Mouse (Mus musculus) limb, embryonic 10.5 days (tissue): ENCODE measurements around the gene Aqp7. TPM values are rescaled to one million over a fixed set of nuclear protein-coding genes. Genes with fewer than 3 reads are reported as not detected.

Experiments used
- DNase-seq: peaks from one replicate; pipeline ENCODE4 v3.0.0-alpha.2; 2017; ENCODE audit warnings: low spot score
- H3K27ac ChIP-seq: fragments of 300-500 bp; sonication (generic); 2 replicates; pipeline ENCODE4 v1.5.1; 2016; ENCODE audit warnings: mild to moderate bottlenecking
- H3K27me3 ChIP-seq: fragments of 300-500 bp; sonication (generic); 2 replicates; pipeline ENCODE4 v1.6.1; 2016; ENCODE audit warnings: low read depth, mild to moderate bottlenecking; ENCODE audit not compliant: poor library complexity, severe bottlenecking
- H3K36me3 ChIP-seq: fragments of 300-500 bp; sonication (generic); 2 replicates; pipeline ENCODE4 v1.6.1; 2016; ENCODE audit warnings: mild to moderate bottlenecking, moderate library complexity
- H3K4me1 ChIP-seq: fragments of 300-500 bp; sonication (generic); 2 replicates; pipeline ENCODE4 v1.6.1; 2016
- H3K4me3 ChIP-seq: fragments of 300-500 bp; sonication (generic); 2 replicates; pipeline ENCODE4 v1.5.1; 2016; ENCODE audit warnings: mild to moderate bottlenecking, moderate library complexity
- H3K9me3 ChIP-seq: fragments of 300-500 bp; sonication (generic); replicated peaks from 2 replicates; pipeline ENCODE4 v1.6.1; 2016; ENCODE audit warnings: mild to moderate bottlenecking
- WGBS: fragments of 180-500 bp; shearing (Covaris S2); methylation state at CpG from one replicate; pipeline ENCODE4 v1.1.7; 2016; 5-methylcytosine and 5-hydroxymethylcytosine counted together
- polyA plus RNA-seq: library from polyadenylated mRNA; unstranded; fragments of >200 nt; fragmentation: Nextera tagmentation; extraction: Ambion mirVana; gene quantifications from 2 replicates; pipeline ENCODE4 v1.2.1, GENCODE M21; 2016

Aqp7 gene
- polyA plus RNA-seq, 1 experiment from 2014 or later: 0.06 TPM

GRCm38 (mm10) chr4:41051781-41052180 is 3.8 kb upstream of the Aqp7 start:
- H3K27ac ChIP-seq: no peak overlapping the region
- H3K4me1 ChIP-seq: peaks cover 24% of the 10 kb centered on the region
- WGBS: 77% methylated on average over 7 of the region's 7 CpGs
- H3K9me3 ChIP-seq: no peaks in the 10 kb centered on the region
- no peak for DNase-seq
- no peaks in the 10 kb centered on the region for H3K27me3 ChIP-seq
- H3K4me3 ChIP-seq: no peak overlapping the region
- H3K36me3 ChIP-seq: no peaks in the 10 kb centered on the region

DNA sequence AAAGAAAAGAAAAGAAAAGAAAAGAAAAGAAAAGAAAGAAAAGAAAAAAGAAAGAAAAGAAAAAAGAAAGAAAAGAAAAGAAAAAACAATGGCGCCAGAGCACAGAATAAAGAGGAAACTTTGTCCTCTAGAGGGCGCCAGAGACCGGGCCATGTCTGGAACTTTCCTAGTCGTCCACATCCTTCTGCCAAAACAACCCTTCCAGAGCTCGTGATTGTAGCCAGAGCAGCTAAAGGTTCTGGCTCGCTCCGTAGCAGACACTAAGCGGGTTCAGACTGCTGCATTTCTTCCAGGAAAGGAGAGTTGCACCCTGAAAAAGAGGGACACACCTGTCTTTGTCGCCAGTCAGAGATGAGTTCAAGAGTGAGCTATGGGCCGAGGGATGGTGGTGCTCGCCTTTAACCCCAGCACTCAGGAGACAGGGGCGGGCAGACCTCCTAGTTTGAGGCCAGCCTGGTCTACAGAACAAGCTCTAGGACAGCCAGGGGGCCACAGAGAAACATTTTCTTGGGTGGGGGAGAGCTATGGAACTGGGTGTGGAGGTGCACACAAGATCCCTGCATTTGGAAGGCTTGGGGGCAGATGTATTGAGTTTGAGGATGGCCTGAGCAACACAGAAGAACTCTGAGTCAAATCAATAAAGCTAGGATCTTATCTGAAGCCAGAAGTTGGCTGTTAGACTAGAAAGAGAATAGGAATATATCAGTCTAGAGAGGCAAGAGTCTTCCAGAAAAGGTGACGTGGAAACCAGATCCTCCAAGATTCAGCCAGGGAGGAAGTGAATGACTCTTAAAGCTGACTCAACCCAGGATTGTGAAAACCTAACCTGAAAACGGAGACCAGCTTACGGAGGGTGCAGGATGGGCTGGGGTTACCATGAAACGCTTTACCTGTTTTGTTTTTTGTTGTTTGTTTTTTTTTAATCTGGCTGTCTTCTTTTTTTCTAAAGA is 3.1 kb upstream of the Aqp7 start:
- Histone ChIP-seq H3K27ac (peak overlapping the region; percentile 77), H3K9me3 (no peaks in the 10 kb centered on the region), H3K27me3 (no peaks in the 10 kb centered on the region), H3K4me1 (peaks cover 24% of the 10 kb centered on the region), H3K4me3 (peak overlapping the region; percentile 28; the same call in 1 of the 2 replicates), H3K36me3 (no peaks in the 10 kb centered on the region)
- DNase-seq: peak; percentile 91
- WGBS: 36% methylated on average over 16 of the region's 16 CpGs

- WGBS: 81% methylated on average over 2 of the region's 2 CpGs
- H3K27me3 ChIP-seq: no peaks in the 10 kb centered on the region
- H3K36me3 ChIP-seq: no peaks in the 10 kb centered on the region
- no peak overlapping the region for H3K4me3 ChIP-seq
- no peak overlapping the region for H3K27ac ChIP-seq
- H3K9me3 ChIP-seq: no peaks in the 10 kb centered on the region
- H3K4me1 ChIP-seq: peaks cover 17% of the 10 kb centered on the region
- no peak for DNase-seq
Observed at GRCm38 (mm10) chr4:41048926-41049325, 987 bp upstream of the Aqp7 start.

GRCm38 (mm10) chr4:41046254-41046795 is 1.6 kb downstream of the Aqp7 start:
- Histone ChIP-seq H3K4me3 (no peak overlapping the region), H3K27ac (no peak overlapping the region), H3K9me3 (no peaks in the 10 kb centered on the region), H3K27me3 (no peaks in the 10 kb centered on the region), H3K36me3 (no peaks in the 10 kb centered on the region), H3K4me1 (peaks cover 17% of the 10 kb centered on the region)
- DNase-seq: no peak
- WGBS: 84% methylated on average over 13 of the region's 13 CpGs

- Histone ChIP-seq H3K9me3 (no peaks in the 10 kb centered on the region), H3K4me3 (no peak overlapping the region), H3K27ac (no peak overlapping the region), H3K4me1 (peaks cover 13% of the 10 kb centered on the region), H3K27me3 (no peaks in the 10 kb centered on the region), H3K36me3 (no peaks in the 10 kb centered on the region)
- DNase-seq: no peak
- 93% methylated on average over 3 of the region's 3 CpGs for WGBS
Observed at GRCm38 (mm10) chr4:41045288-41045687, 2.7 kb downstream of the Aqp7 start.

- no peak for DNase-seq
- H3K36me3 ChIP-seq: no peaks in the 10 kb centered on the region
- no peaks in the 10 kb centered on the region for H3K9me3 ChIP-seq
- H3K27me3 ChIP-seq: no peaks in the 10 kb centered on the region
- H3K27ac ChIP-seq: no peak overlapping the region
- 81% methylated on average over 5 of the region's 5 CpGs for WGBS
- peaks cover 13% of the 10 kb centered on the region for H3K4me1 ChIP-seq
- no peak overlapping the region for H3K4me3 ChIP-seq
Observed at GRCm38 (mm10) chr4:41043961-41044360, 4.0 kb downstream of the Aqp7 start.

DNA sequence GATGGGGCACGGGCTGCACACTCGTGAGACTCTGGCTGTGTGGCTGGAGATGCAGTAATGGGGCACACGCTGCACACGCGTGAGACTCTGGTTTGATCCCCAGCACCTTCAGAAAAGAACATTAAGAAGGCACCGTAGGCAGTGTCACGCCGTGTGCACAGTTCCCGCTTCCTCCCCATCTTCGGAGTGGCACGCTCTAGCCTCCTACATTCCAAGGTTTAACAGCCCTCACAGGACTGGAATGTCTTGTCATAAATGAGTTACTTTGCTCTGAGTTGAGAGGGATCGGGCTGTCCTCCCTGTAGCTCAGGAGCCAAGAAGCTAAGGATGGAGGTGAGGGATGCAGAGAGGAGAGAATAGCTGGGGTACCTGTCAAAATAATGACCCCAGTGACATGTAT is 5.1 kb downstream of the Aqp7 start:
- Histone ChIP-seq H3K27me3 (no peaks in the 10 kb centered on the region), H3K4me3 (no peak overlapping the region), H3K4me1 (peaks cover 5% of the 10 kb centered on the region), H3K27ac (no peak overlapping the region), H3K36me3 (no peaks in the 10 kb centered on the region), H3K9me3 (no peaks in the 10 kb centered on the region)
- WGBS: 83% methylated on average over 12 of the region's 12 CpGs
- no peak for DNase-seq

GRCm38 (mm10) chr4:41040983-41041382 is 7.0 kb downstream of the Aqp7 start:
- whole genome bisulfite sequencing: 76% methylated on average over 7 of the region's 7 CpGs
- no peak overlapping the region for H3K4me3 ChIP-seq
- H3K27me3 ChIP-seq: no peaks in the 10 kb centered on the region
- no peaks in the 10 kb centered on the region for H3K4me1 ChIP-seq
- DNase-seq: no peak
- H3K9me3 ChIP-seq: no peaks in the 10 kb centered on the region
- H3K27ac ChIP-seq: no peak overlapping the region
- no peaks in the 10 kb centered on the region for H3K36me3 ChIP-seq

GRCm38 (mm10) chr4:41037942-41038341 is 10.0 kb downstream of the Aqp7 start:
- DNase-seq: no peak
- Histone ChIP-seq H3K9me3 (no peaks in the 10 kb centered on the region), H3K27ac (no peak overlapping the region), H3K36me3 (no peaks in the 10 kb centered on the region), H3K4me3 (no peak overlapping the region), H3K27me3 (no peaks in the 10 kb centered on the region), H3K4me1 (no peaks in the 10 kb centered on the region)
- WGBS: 60% methylated on average over 3 of the region's 3 CpGs

GRCm38 (mm10) chr4:41031242-41031641 is 16.7 kb downstream of the Aqp7 start:
- Histone ChIP-seq H3K9me3 (no peaks in the 10 kb centered on the region), H3K4me3 (no peak overlapping the region), H3K27ac (no peak overlapping the region), H3K4me1 (no peaks in the 10 kb centered on the region), H3K27me3 (no peaks in the 10 kb centered on the region), H3K36me3 (peaks cover 22% of the 10 kb centered on the region)
- no peak for DNase-seq
- WGBS: 85% methylated on average over 3 of the region's 3 CpGs

DNA sequence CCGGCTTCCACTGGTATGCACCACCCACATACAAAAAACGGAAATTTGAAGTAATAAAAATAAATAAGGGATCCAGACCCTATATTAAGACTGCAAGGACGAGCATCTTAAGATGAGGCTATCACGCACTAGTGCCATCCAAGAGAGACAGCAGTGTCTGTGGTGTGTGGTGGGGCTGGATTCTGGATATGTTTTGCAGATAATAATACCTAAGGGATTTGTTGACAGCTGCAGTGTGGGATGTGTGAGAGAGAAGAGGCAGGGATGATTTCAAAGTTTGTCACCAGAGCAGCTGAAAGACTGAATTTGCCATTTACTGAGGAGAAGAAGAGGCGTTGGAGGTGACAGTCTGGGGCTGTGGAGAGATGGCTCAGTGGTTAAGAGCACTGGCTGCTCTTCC is 18.6 kb downstream of the Aqp7 start:
- WGBS: 90% methylated on average over 5 of the region's 5 CpGs
- no peaks in the 10 kb centered on the region for H3K9me3 ChIP-seq
- no peak overlapping the region for H3K27ac ChIP-seq
- no peak overlapping the region for H3K4me3 ChIP-seq
- peaks cover 37% of the 10 kb centered on the region for H3K36me3 ChIP-seq
- no peaks in the 10 kb centered on the region for H3K27me3 ChIP-seq
- DNase-seq: no peak
- H3K4me1 ChIP-seq: no peaks in the 10 kb centered on the region

DNA sequence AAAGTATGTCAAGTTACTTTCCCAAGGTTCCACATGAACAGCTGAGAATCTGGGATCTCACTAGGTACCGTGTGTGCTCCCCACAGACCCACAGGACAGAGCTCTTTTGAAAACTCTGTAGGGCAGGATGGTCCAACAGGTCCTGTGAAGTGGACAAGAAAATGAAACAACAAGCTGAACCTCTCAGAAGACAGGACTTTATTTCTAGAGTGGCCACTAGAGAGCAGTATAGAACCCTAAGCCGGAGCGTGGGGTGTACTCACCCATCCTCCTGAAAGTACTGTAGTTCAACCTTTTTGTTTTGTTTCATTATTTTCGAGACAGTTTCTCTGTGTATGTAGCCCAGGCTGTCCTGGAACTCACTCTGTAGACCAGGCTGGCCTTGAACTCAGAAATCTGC is 19.7 kb downstream of the Aqp7 start:
- no peaks in the 10 kb centered on the region for H3K27me3 ChIP-seq
- no peak for DNase-seq
- H3K9me3 ChIP-seq: no peaks in the 10 kb centered on the region
- peaks cover 48% of the 10 kb centered on the region for H3K36me3 ChIP-seq
- no peak overlapping the region for H3K27ac ChIP-seq
- H3K4me1 ChIP-seq: no peaks in the 10 kb centered on the region
- no peak overlapping the region for H3K4me3 ChIP-seq
- 80% methylated on average over 4 of the region's 4 CpGs for WGBS

DNA sequence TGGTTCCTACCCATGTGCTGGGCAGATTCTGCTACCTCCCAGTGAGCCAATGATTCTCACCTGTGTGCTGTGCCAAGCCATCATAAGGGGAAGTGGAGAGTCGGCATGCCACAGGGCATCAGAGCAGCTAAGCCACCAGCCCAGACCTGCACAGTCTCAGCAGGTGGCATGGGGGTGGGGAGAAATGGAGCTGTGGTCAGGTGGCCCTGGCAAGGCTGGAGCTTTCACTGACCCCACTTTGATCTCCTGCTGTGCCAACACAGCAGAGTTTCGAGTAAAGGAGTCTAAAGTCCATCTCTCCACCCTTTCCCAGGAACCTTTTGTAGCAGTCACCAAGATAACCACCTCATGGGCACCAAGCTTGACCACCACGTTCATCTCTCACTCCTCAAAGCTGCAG is 20.1 kb downstream of the Aqp7 start:
- DNase-seq: no peak
- 91% methylated on average over 3 of the region's 3 CpGs for WGBS
- H3K4me1 ChIP-seq: no peaks in the 10 kb centered on the region
- no peaks in the 10 kb centered on the region for H3K27me3 ChIP-seq
- H3K27ac ChIP-seq: no peak overlapping the region
- H3K4me3 ChIP-seq: no peak overlapping the region
- H3K36me3 ChIP-seq: peaks cover 51% of the 10 kb centered on the region
- H3K9me3 ChIP-seq: no peaks in the 10 kb centered on the region
